Mouse (Mus musculus) midbrain, embryonic 15.5 days (tissue): ENCODE data around the gene Tspyl3. TPM values are rescaled to one million over a fixed set of nuclear protein-coding genes. Genes with fewer than 3 reads are reported as not detected.

Experiments
- ATAC-seq: fragments of 200-750 bp; cut with Nextera tagmentation; replicated peaks from 2 replicates; pipeline ENCODE4 v1.8.0; 2017; ENCODE audit warnings: moderate TSS enrichment
- H3K27ac ChIP-seq: fragments of 300-500 bp; sonication (generic); 2 replicates; pipeline ENCODE4 v1.5.1; 2015; ENCODE audit warnings: mild to moderate bottlenecking, inconsistent platforms
- H3K27me3 ChIP-seq: fragments of 300-500 bp; sonication (generic); replicated peaks from 2 replicates; pipeline ENCODE4 v1.6.1; 2015; ENCODE audit warnings: inconsistent platforms
- H3K36me3 ChIP-seq: fragments of 300-500 bp; sonication (generic); replicated peaks from 2 replicates; pipeline ENCODE4 v1.6.1; 2015; ENCODE audit warnings: inconsistent platforms
- H3K4me1 ChIP-seq: fragments of 300-500 bp; sonication (generic); 2 replicates; pipeline ENCODE4 v1.6.1; 2015; ENCODE audit warnings: inconsistent platforms
- H3K4me2 ChIP-seq: fragments of 300-500 bp; sonication (generic); 2 replicates; pipeline ENCODE4 v1.6.1; 2015; ENCODE audit warnings: inconsistent platforms, mild to moderate bottlenecking, moderate library complexity
- H3K4me3 ChIP-seq: fragments of 300-500 bp; sonication (generic); 2 replicates; pipeline ENCODE4 v1.5.1; 2015; ENCODE audit warnings: mild to moderate bottlenecking, inconsistent platforms
- H3K9ac ChIP-seq: fragments of 300-500 bp; sonication (generic); 2 replicates; pipeline ENCODE4 v1.6.1; 2015; ENCODE audit warnings: mild to moderate bottlenecking, inconsistent platforms
- H3K9me3 ChIP-seq: fragments of 300-500 bp; sonication (generic); 2 replicates; pipeline ENCODE4 v1.6.1; 2016; ENCODE audit warnings: inconsistent platforms
- WGBS: fragments of 180-500 bp; shearing (Covaris S2); methylation state at CpG from one replicate; pipeline ENCODE4 v1.1.7; 2015; ENCODE audit warnings: mixed read lengths; 5-methylcytosine and 5-hydroxymethylcytosine counted together
- polyA plus RNA-seq: library from polyadenylated mRNA; unstranded; fragments of >200 nt; fragmentation: Nextera tagmentation; extraction: Ambion mirVana; gene quantifications from 2 replicates; pipeline ENCODE4 v1.2.1, GENCODE M21; 2015

Tspyl3 gene
- polyA plus RNA-seq, 1 experiment from 2014 or later, result 49.7 TPM

GRCm38 (mm10) chr2:153241250-153242014 is 16.2 kb upstream of the Tspyl3 start, which contains the start of the genes Plagl2 and Pofut1:
TSS of gene Plagl2 (minus strand) at chr2:153241426.
TSS of gene Pofut1 (plus strand) at chr2:153241533.
- H3K4me3 ChIP-seq, result peak within 1 kb of the TSS; percentile 81
- H3K36me3 ChIP-seq, result 0 out of 2 replicates have a peak, but pooled peaks cover 5% of the 10 kb centered on the region
- peak; percentile 98 for ATAC-seq
- no peaks in the 10 kb centered on the region for H3K27me3 ChIP-seq
- peak within 1 kb of the TSS; percentile 81 for H3K27ac ChIP-seq
- no peaks in the 10 kb centered on the region for H3K9me3 ChIP-seq
- peak within 1 kb of the TSS; percentile 89 for H3K9ac ChIP-seq
- H3K4me1 ChIP-seq, result peaks cover 50% of the 10 kb centered on the region
- under 1% methylated on average over 48 of the region's 72 CpGs for WGBS
- peak within 1 kb of the TSS; percentile 87 for H3K4me2 ChIP-seq

GRCm38 (mm10) chr2:153240701-153241235 is 15.5 kb upstream of the Tspyl3 start:
- Histone ChIP-seq H3K36me3 (peaks cover 1% of the 10 kb centered on the region), H3K27me3 (no peaks in the 10 kb centered on the region), H3K9ac (peak overlapping the region; percentile 89), H3K9me3 (no peaks in the 10 kb centered on the region), H3K4me3 (peak overlapping the region; percentile 81), H3K4me1 (peaks cover 50% of the 10 kb centered on the region), H3K4me2 (peak overlapping the region; percentile 87), H3K27ac (peak overlapping the region; percentile 81)
- ATAC-seq, result no peak; the same call in none of the 2 replicates
- WGBS, result under 1% methylated on average over 32 of the region's 33 CpGs

GRCm38 (mm10) chr2:153239860-153240480 is 14.7 kb upstream of the Tspyl3 start:
- H3K4me2 ChIP-seq, result peak overlapping the region; percentile 87
- no peaks in the 10 kb centered on the region for H3K27me3 ChIP-seq
- peak overlapping the region; percentile 81 for H3K4me3 ChIP-seq
- H3K4me1 ChIP-seq, result peaks cover 50% of the 10 kb centered on the region
- H3K27ac ChIP-seq, result peak overlapping the region; percentile 81; the same call in 1 of the 2 replicates
- peak overlapping the region; percentile 89 for H3K9ac ChIP-seq
- H3K9me3 ChIP-seq, result no peaks in the 10 kb centered on the region
- peaks cover 9% of the 10 kb centered on the region for H3K36me3 ChIP-seq
- 2% methylated on average over 20 of the region's 22 CpGs for WGBS
- no peak for ATAC-seq

GRCm38 (mm10) chr2:153239021-153239859 is 14.0 kb upstream of the Tspyl3 start:
- Histone ChIP-seq H3K4me2 (peak overlapping the region; percentile 87), H3K9me3 (no peaks in the 10 kb centered on the region), H3K27ac (0 out of 2 replicates have a peak overlapping the region, but pooled peaks have one; percentile 21), H3K27me3 (no peaks in the 10 kb centered on the region), H3K9ac (peak overlapping the region; percentile 89), H3K4me3 (peak overlapping the region; percentile 81), H3K36me3 (peaks cover 16% of the 10 kb centered on the region), H3K4me1 (peaks cover 50% of the 10 kb centered on the region)
- no peak for ATAC-seq
- 33% methylated on average over 7 of the region's 7 CpGs for WGBS

- Histone ChIP-seq H3K9ac (no peak overlapping the region), H3K4me2 (no peak overlapping the region; the same call in 1 of the 2 replicates), H3K4me3 (no peak overlapping the region), H3K4me1 (peaks cover 49% of the 10 kb centered on the region), H3K36me3 (peaks cover 21% of the 10 kb centered on the region), H3K27ac (no peak overlapping the region), H3K9me3 (no peaks in the 10 kb centered on the region), H3K27me3 (no peaks in the 10 kb centered on the region)
- no peak for ATAC-seq
- 38% methylated on average over 2 of the region's 2 CpGs for WGBS
These were observed 13.2 kb upstream of the Tspyl3 start for GRCm38 (mm10) chr2:153238406-153238805.

GRCm38 (mm10) chr2:153237891-153238290 is 12.7 kb upstream of the Tspyl3 start:
- Histone ChIP-seq H3K27ac (no peak overlapping the region), H3K4me1 (peaks cover 47% of the 10 kb centered on the region), H3K4me3 (no peak overlapping the region), H3K9me3 (no peaks in the 10 kb centered on the region), H3K27me3 (no peaks in the 10 kb centered on the region), H3K36me3 (peaks cover 22% of the 10 kb centered on the region), H3K4me2 (no peak overlapping the region), H3K9ac (no peak overlapping the region)
- no peak for ATAC-seq
- WGBS, result 65% methylated on average over 4 of the region's 4 CpGs

- no peak overlapping the region for H3K4me3 ChIP-seq
- no peaks in the 10 kb centered on the region for H3K9me3 ChIP-seq
- WGBS, result 84% methylated on average over 4 of the region's 4 CpGs
- ATAC-seq, result no peak
- H3K27ac ChIP-seq, result no peak overlapping the region
- no peak overlapping the region for H3K9ac ChIP-seq
- H3K36me3 ChIP-seq, result peaks cover 26% of the 10 kb centered on the region
- no peaks in the 10 kb centered on the region for H3K27me3 ChIP-seq
- H3K4me1 ChIP-seq, result peaks cover 41% of the 10 kb centered on the region
- no peak overlapping the region for H3K4me2 ChIP-seq
These were observed 12.0 kb upstream of the Tspyl3 start for GRCm38 (mm10) chr2:153237193-153237592.

- Histone ChIP-seq H3K36me3 (peaks cover 40% of the 10 kb centered on the region), H3K27me3 (no peaks in the 10 kb centered on the region), H3K4me1 (peaks cover 9% of the 10 kb centered on the region), H3K4me3 (no peak overlapping the region), H3K27ac (no peak overlapping the region), H3K9ac (no peak overlapping the region), H3K4me2 (no peak overlapping the region), H3K9me3 (no peaks in the 10 kb centered on the region)
- no peak for ATAC-seq
- WGBS, result 84% methylated on average over 5 of the region's 5 CpGs
These were observed 3.3 kb upstream of the Tspyl3 start for GRCm38 (mm10) chr2:153228523-153228922.

GRCm38 (mm10) chr2:153227959-153228358 is 2.7 kb upstream of the Tspyl3 start:
- Histone ChIP-seq H3K9me3 (no peaks in the 10 kb centered on the region), H3K27ac (no peak overlapping the region), H3K36me3 (peaks cover 38% of the 10 kb centered on the region), H3K4me1 (peaks cover 9% of the 10 kb centered on the region), H3K27me3 (no peaks in the 10 kb centered on the region), H3K9ac (no peak overlapping the region), H3K4me3 (no peak overlapping the region), H3K4me2 (no peak overlapping the region)
- WGBS, result 90% methylated on average over 4 of the region's 4 CpGs
- ATAC-seq, result no peak

- Histone ChIP-seq H3K4me3 (peak overlapping the region; percentile 69), H3K27me3 (no peaks in the 10 kb centered on the region), H3K9me3 (no peaks in the 10 kb centered on the region), H3K4me1 (peaks cover 12% of the 10 kb centered on the region), H3K4me2 (peak overlapping the region; percentile 80), H3K36me3 (peaks cover 18% of the 10 kb centered on the region), H3K27ac (peak overlapping the region; percentile 85), H3K9ac (peak overlapping the region; percentile 81; the same call in 1 of the 2 replicates)
- ATAC-seq, result peak; percentile 37
- 6% methylated on average over 3 of the region's 3 CpGs for WGBS
These were observed 333 bp upstream of the Tspyl3 start for GRCm38 (mm10) chr2:153225595-153225953.

- no peak overlapping the region for H3K4me3 ChIP-seq
- H3K4me1 ChIP-seq, result peaks cover 12% of the 10 kb centered on the region
- no peaks in the 10 kb centered on the region for H3K9me3 ChIP-seq
- no peak for ATAC-seq
- H3K27me3 ChIP-seq, result no peaks in the 10 kb centered on the region
- H3K36me3 ChIP-seq, result no peaks in the 10 kb centered on the region
- no peak overlapping the region for H3K9ac ChIP-seq
- WGBS, result 91% methylated on average over 2 of the region's 2 CpGs
- H3K4me2 ChIP-seq, result no peak overlapping the region
- H3K27ac ChIP-seq, result no peak overlapping the region
These were observed 2.7 kb downstream of the Tspyl3 start for GRCm38 (mm10) chr2:153222566-153222965.

- no peaks in the 10 kb centered on the region for H3K27me3 ChIP-seq
- H3K9me3 ChIP-seq, result no peaks in the 10 kb centered on the region
- H3K4me3 ChIP-seq, result no peak overlapping the region
- H3K9ac ChIP-seq, result no peak overlapping the region
- H3K36me3 ChIP-seq, result no peaks in the 10 kb centered on the region
- H3K27ac ChIP-seq, result no peak overlapping the region
- H3K4me1 ChIP-seq, result peaks cover 12% of the 10 kb centered on the region
- no peak for ATAC-seq
- no peak overlapping the region for H3K4me2 ChIP-seq
These were observed 3.1 kb downstream of the Tspyl3 start for GRCm38 (mm10) chr2:153222130-153222529.
